Mouse (Mus musculus) heart, postnatal 0 days (tissue): ENCODE results near the gene Irgc1.

Experiments used
- CTCF ChIP-seq: IDR thresholded peaks from 2 replicates; pipeline ENCODE4 v1.5.1; 2016; ENCODE audit warnings: antibody characterized with exemption, control low read depth, low read depth
- EP300 ChIP-seq: IDR thresholded peaks from 2 replicates; pipeline ENCODE4 v1.6.1; 2016; ENCODE audit warnings: antibody characterized with exemption, low read depth

GRCm38 (mm10) chr7:24421648-24422047 lies 30.4 kb downstream of the Irgc1 start:
- TF ChIP-seq CTCF = peak; percentile 21
- TF ChIP-seq EP300 = no peak
